Mouse (Mus musculus): ENCODE data around the gene Bbs7.
A peak's percentile ranks its signal among the peaks of the same experiment; 100 is the strongest.
"Not testable (repeated sequence)": the region's sequence is repeated elsewhere in the genome, so short reads cannot be mapped to it uniquely, and the experiment has no call there.

Gene Bbs7

DNA sequence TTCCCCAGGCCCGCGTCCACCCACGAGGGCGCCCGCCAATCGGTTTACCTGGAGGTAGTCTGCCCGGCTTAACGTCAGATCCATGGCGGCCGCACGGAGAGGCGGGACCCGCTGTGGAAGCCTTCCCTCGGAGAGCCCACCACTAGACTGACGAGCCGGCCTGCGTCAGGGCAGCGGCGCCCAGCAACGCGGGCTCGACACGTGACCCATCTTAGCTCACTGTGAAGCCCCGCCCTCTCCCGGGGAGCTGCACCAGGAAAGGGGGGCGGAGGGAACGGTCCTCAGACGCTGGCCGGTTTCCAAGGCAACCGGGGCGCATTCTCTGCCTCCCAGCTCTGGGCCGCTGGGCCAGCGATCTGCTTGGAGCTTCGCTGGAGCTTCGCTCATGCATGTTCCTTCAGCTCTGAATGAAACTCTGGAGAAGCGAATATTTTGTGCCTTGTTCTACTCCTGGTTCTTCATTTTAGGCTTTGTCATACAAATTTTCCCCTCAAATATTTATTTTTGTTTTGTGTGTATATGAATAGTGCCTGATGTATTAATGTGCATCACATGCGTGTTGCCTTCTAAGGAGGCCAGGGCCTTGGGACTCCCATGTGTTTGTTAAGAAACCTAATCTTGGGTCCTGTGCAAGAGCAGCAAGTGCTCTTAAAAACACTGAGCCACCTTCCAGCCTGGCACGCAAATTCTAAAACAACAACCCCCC lies at the start of gene Bbs7:
Gene Bbs7 (minus strand): TSS at position 276 of the 706 bp plus-strand sequence.
- peak; percentile 81 for DNase-seq (ENCODE audit: low spot score)

GRCm38 (mm10) chr3:36645245-36645559 lies 31.9 kb upstream of the Bbs7 start:
- not testable (repeated sequence) for DNase-seq (ENCODE audit: low spot score)

DNA sequence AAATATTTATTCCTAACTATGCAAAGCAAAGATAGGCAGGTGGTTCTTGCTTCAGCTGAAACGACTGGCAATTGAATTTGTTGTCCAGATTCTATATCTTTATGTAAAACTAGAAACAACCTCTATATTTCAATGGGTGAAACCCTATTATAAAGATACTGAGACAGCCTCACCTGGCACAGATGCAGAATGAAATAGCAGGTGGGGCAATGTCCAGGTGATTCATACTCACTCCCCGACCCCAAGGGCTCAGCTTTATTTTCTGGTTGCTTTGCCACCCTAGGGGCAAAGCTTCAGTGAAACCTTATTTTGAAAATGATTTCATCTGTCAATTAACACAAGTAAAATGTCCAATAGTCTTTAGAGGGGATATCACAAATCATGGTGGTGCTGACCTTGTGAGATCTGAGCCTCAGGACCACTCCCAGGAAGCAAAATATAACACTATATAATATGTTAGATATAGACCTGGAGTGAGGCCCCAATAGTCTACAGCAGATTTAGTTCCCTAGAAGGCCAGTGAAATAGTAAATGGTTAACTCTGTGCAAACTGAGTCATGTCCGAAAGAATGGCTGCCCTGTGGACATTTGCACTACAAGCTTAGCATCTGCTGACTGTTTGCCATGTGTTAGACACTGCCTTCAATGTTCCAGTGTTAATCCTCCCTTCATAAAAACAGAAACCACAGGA lies 31.4 kb upstream of the Bbs7 start:
- no peak for DNase-seq (ENCODE audit: low spot score)

DNA sequence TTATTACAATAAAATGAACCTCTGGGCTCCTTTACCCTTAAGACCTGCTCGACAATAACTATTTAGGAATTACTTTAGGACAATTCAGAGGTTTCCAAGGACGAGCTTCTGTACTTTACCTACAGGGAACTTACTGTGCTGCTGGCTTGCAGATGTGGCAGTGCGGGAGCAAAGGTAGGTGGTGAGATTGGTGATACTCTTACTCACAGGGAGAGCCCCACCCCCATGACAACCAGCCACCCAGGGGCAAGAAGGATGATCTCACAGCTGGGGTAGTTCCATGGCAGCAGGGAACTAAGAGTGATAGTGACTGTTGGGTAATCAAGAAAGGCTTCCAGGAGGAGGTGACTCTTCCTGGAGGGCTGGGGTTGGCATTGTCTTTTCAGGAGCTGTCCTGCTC lies 30.1 kb upstream of the Bbs7 start:
- no peak for DNase-seq (ENCODE audit: low spot score)

DNA sequence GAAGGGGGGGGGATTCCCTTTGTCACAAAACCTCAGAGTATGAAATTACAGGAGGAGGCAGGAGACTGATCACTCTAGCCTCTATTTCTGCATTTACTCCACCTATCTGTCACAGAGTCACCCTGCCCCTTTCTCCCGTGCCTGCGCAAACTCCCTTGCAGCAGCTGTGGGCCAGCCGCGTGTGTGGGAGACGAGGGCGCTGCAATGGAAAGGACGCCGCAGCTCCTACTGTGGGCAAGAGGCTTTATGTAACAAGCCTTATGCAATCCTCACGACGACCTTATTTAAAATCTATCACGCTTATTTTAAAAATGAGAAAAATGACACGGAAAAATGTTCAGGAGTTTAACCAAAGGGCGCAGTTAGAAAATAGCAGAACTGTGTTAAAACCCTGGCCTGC lies 29.5 kb upstream of the Bbs7 start:
- no peak for DNase-seq (ENCODE audit: low spot score)

- no peak for DNase-seq (ENCODE audit: low spot score)
Observed at GRCm38 (mm10) chr3:36640787-36641186, 27.5 kb upstream of the Bbs7 start.

DNA sequence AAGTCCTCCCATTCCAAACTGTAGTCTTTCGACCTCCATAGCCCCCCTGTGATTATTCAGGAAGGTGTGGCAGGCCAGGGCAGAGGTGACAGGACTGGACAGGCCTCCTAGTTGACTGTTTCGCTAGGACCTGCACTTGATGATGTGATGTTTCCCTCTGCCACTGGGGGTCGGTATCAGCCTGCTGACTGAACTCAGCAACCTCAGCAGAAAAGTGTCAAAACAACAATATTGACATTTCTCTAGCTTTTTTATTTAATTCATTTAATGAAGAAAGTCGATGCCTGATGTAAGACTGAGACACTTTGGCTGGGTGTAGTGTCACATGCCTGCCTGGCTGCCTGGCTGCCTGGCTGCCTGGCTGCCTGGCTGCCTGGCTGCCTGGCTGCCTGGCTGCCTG lies 22.2 kb upstream of the Bbs7 start:
- no peak for DNase-seq (ENCODE audit: low spot score)

GRCm38 (mm10) chr3:36626803-36627202 lies 13.5 kb upstream of the Bbs7 start:
- no peak for DNase-seq (ENCODE audit: low spot score)

DNA sequence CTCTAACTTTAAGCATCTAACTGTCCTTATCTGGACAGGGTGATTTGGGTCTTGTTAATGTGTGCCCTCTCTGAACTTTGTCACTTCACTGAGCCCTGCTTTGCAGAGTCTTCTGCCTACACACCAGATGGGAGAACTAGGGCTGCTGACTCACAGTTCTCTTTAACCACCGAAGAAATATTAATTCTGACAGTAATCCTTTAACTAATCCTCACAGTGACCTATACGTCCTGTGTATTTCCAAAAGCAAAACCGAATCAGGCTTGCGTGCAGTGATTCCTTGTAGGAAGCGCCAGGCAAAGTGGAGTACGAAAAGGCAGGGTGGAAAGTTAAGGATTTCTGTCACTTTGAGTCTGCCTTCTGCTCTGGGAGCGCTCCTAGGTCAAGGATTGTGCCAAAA lies 4.9 kb upstream of the Bbs7 start:
- no peak for DNase-seq (ENCODE audit: low spot score)

GRCm38 (mm10) chr3:36613908-36614255 lies 605 bp upstream of the Bbs7 start:
- DNase-seq (ENCODE audit: low spot score): no peak

DNA sequence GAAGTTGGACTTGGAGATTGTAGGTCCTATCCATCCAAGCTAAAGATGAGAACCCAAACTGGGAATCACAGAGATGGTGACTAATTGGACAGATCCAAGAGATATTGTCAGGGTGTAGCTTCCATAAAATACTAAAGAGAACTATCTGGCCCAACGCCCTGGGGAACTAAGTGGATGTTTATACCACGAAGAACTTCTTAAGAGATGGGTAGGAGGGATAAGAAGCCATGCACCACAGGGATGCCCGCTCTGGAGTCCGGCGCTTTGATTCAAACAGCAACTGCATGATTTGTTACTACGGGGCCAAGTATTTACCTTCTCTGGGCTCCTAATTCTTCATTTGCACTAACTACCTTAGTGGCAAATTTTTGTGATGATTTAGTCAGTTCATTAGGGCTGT lies 590 bp downstream of the Bbs7 start:
- no peak for DNase-seq (ENCODE audit: low spot score)

GRCm38 (mm10) chr3:36605894-36606783 lies 7.1 kb downstream of the Bbs7 start:
- no peak for DNase-seq (ENCODE audit: low spot score)

GRCm38 (mm10) chr3:36599773-36600172 lies 13.5 kb downstream of the Bbs7 start:
- not testable (repeated sequence) for DNase-seq (ENCODE audit: low spot score)

GRCm38 (mm10) chr3:36598811-36599210 lies 14.5 kb downstream of the Bbs7 start:
- no peak for DNase-seq (ENCODE audit: low spot score)

- DNase-seq (ENCODE audit: low spot score): peak; percentile 97
Observed at GRCm38 (mm10) chr3:36571827-36572378, 41.4 kb downstream of the Bbs7 start, which contains the start of gene Ccna2. TSS of gene Ccna2 (minus strand) at chr3:36572150.

GRCm38 (mm10) chr3:36571361-36571826 lies 41.9 kb downstream of the Bbs7 start:
- DNase-seq (ENCODE audit: low spot score): no peak

GRCm38 (mm10) chr3:36569836-36570235 lies 43.4 kb downstream of the Bbs7 start:
- DNase-seq (ENCODE audit: low spot score): no peak

DNA sequence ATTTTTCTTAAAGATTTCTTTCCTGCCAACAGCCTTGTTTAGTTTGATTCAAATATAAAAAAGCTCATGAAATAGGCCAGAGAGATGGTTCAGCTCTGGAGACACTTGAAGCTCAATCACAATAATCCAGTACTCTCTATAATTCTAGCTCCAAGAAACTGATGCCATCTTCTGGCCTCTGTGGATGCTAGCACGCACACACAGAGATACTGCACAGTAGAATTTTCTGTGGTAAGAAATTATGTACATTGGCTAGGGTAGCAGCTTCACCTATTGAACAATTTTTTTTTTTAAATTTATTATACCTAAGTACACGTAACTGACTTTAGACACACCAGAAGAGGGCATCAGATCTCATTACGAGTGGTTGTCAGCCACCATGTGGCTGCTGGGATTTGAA lies 49.6 kb downstream of the Bbs7 start:
- DNase-seq (ENCODE audit: low spot score): no peak

DNA sequence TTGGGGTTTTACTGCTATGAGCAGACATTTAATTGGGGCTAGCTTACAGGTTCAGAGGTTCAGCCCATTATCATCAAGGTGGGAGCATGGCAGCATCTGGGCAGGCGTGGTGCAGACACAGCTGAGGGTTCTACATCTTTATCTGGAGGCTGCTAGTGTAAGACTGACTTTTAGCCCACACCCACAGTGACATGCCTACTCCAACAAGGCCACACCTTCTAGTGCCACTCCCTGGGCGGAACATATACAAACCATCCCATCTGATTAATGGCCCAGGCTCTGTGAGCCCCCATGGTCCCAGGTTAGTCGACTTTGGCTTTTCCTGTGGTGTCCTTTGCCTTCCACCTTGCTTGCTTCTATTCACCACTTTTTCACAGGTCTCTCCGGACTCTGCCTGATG lies 53.7 kb downstream of the Bbs7 start:
- DNase-seq (ENCODE audit: low spot score): no peak

DNA sequence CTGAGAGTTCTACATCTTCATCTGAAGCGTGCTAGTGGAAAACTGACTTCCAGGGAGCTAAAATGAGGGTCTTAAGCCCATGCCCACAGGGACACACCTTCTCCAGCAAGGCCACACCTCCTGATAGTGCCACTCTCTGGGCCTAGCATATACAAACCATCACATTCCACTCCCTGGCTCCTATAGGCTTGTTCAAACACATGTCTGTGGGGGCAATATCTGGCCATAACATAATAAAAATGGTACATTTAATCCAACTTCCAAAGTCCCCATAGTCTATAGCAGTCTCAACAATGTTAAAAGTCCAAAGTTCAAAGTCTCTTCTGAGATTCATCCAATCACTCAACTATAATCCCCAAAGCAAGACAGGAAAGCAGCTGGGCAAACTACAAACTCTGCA lies 55.7 kb downstream of the Bbs7 start:
- no peak for DNase-seq (ENCODE audit: low spot score)

GRCm38 (mm10) chr3:36552406-36553047 lies 60.8 kb downstream of the Bbs7 start, which contains the start of gene Exosc9:
TSS of gene Exosc9 (plus strand) at chr3:36552606.
- DNase-seq (ENCODE audit: low spot score): peak; percentile 91

DNA sequence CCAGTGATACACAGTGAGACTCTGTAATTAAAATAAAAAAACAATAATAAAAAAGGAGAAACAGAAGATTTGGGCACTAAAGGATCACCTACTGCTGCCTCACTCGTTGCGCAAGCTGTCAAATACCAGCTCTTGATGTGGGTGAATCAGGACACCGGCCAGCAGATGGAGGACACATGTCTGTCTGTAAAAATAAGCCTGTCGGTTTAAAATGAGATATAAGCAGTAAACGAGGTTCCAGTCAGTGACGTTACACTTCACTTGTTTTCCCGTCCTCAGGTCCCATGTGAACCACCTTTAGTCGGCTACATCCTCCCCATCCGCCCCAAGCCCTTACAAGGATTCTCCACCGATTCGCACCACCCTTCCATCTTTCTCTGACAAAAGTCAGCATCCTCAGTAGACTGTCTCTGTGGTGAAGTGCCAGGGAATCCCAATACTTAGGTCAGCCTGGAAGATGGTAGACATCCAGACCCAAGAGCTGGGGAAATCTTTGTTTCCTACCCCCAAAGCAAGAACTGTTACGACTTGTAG lies 61.4 kb downstream of the Bbs7 start:
- DNase-seq (ENCODE audit: low spot score): peak; percentile 39
